Mouse (Mus musculus) CH12.LX (cell line): ENCODE measurements around the gene Kcng4. TPM values are rescaled to one million over a fixed set of nuclear protein-coding genes. Genes with fewer than 3 reads are reported as not detected.

Experiments
- DNase-seq: peaks from one replicate; pipeline ENCODE4 v3.0.0-alpha.2; 2013; ENCODE audit errors: extremely low read depth
- H3K27ac ChIP-seq: 2 replicates; pipeline ENCODE4 v1.5.1; 2012; ENCODE audit warnings: low read depth, mild to moderate bottlenecking, control low read depth, moderate library complexity; ENCODE audit not compliant: insufficient read depth
- H3K27me3 ChIP-seq: replicated peaks from 2 replicates; pipeline ENCODE3; 2012; ENCODE audit warnings: inconsistent platforms
- H3K36me3 ChIP-seq, 2 experiments: replicated peaks in 1 of 2; 2 replicates each; pipeline versions ENCODE3 to v1.6.1; 2012; ENCODE audit warnings: inconsistent platforms in 1 of 2, low read length in 1 of 2, mild to moderate bottlenecking in 1 of 2, mixed read lengths in 1 of 2, moderate library complexity in 1 of 2; ENCODE audit not compliant: control insufficient read depth in 1 of 2, insufficient read depth in 1 of 2
- H3K4me1 ChIP-seq, 2 experiments: 2 replicates each; pipeline ENCODE4 v1.6.1; 2012; ENCODE audit warnings: inconsistent platforms in 1 of 2, moderate library complexity in 1 of 2; ENCODE audit not compliant: insufficient read depth in 2 of 2, control insufficient read depth in 1 of 2
- H3K4me2 ChIP-seq: 2 replicates; pipeline ENCODE4 v1.6.1; 2012; ENCODE audit warnings: low read depth, mild to moderate bottlenecking, control low read depth; ENCODE audit not compliant: poor library complexity, insufficient read depth, severe bottlenecking
- H3K4me3 ChIP-seq, 3 experiments: fragments of 150-350 bp in 1 of 3; sonication (generic) in 1 of 3; replicated peaks in 1 of 3; 2 replicates each; pipeline versions ENCODE3 to v1.5.1; 2011 to 2012; ENCODE audit warnings: low read depth in 2 of 3, low read length in 2 of 3, mild to moderate bottlenecking in 2 of 3, moderate library complexity in 2 of 3, control low read depth in 1 of 3, improper control_type of control experiment in 1 of 3, inconsistent platforms in 1 of 3, mixed read lengths in 1 of 3; ENCODE audit not compliant: poor library complexity in 1 of 3
- H3K79me2 ChIP-seq: replicated peaks from 2 replicates; pipeline ENCODE4 v1.6.1; 2012; ENCODE audit warnings: mild to moderate bottlenecking, moderate library complexity; ENCODE audit not compliant: control insufficient read depth, poor library complexity, insufficient read depth, severe bottlenecking; ENCODE audit errors: extremely low read depth
- H3K9ac ChIP-seq: 2 replicates; pipeline ENCODE4 v1.6.1; 2012; ENCODE audit warnings: low read depth, mild to moderate bottlenecking, control low read depth, moderate library complexity; ENCODE audit not compliant: insufficient read depth
- H3K9me3 ChIP-seq: replicated peaks from 2 replicates; pipeline ENCODE3; 2012; ENCODE audit warnings: low read length, inconsistent platforms, mixed read lengths
- CTCF ChIP-seq, 2 experiments: IDR thresholded peaks in 1 of 2; conservative IDR thresholded peaks in 1 of 2; 2 replicates each; pipeline ENCODE4 v1.5.1; 2011 to 2012; ENCODE audit warnings: low read depth in 2 of 2, low read length in 2 of 2, improper control_type of control experiment in 1 of 2, inconsistent platforms in 1 of 2, mild to moderate bottlenecking in 1 of 2, moderate library complexity in 1 of 2
- E2F4 ChIP-seq: IDR thresholded peaks from 2 replicates; pipeline ENCODE4 v1.6.1; 2011; ENCODE audit warnings: low read depth, low read length, improper control_type of control experiment; ENCODE audit not compliant: insufficient replicate concordance
- KAT2A ChIP-seq: IDR thresholded peaks from 2 replicates; pipeline ENCODE4 v1.6.1; 2012; ENCODE audit warnings: low read length, improper control_type of control experiment, inconsistent platforms; ENCODE audit not compliant: insufficient replicate concordance
- MAX ChIP-seq: IDR thresholded peaks from 2 replicates; pipeline ENCODE4 v1.6.1; 2011; ENCODE audit warnings: low read length, improper control_type of control experiment
- MXI1 ChIP-seq: IDR thresholded peaks from 2 replicates; pipeline ENCODE4 v1.6.1; 2011; ENCODE audit warnings: mild to moderate bottlenecking, low read depth, low read length, improper control_type of control experiment
- MYC ChIP-seq: IDR thresholded peaks from 2 replicates; pipeline ENCODE4 v1.6.1; 2011; ENCODE audit warnings: low read depth, mild to moderate bottlenecking, improper control_type of control experiment, low read length
- POLR2A ChIP-seq: IDR thresholded peaks from 2 replicates; pipeline ENCODE4 v1.6.1; 2011; ENCODE audit warnings: low read depth, mild to moderate bottlenecking, improper control_type of control experiment, low read length
- TBP ChIP-seq: conservative IDR thresholded peaks from 2 replicates; pipeline ENCODE4 v1.6.1; 2011; ENCODE audit warnings: low read depth, low read length, improper control_type of control experiment
- TCF12 ChIP-seq: IDR thresholded peaks from 2 replicates; pipeline ENCODE4 v1.6.1; 2014; ENCODE audit warnings: low read depth, mild to moderate bottlenecking, inconsistent platforms, low read length, improper control_type of control experiment
- USF1 ChIP-seq: IDR thresholded peaks from 2 replicates; pipeline ENCODE4 v1.6.1; 2014; ENCODE audit warnings: low read depth, mild to moderate bottlenecking, inconsistent platforms, low read length, improper control_type of control experiment
- ZC3H11A ChIP-seq: IDR thresholded peaks from 2 replicates; pipeline ENCODE4 v1.6.1; 2012; ENCODE audit warnings: low read depth, mild to moderate bottlenecking, inconsistent platforms, low read length, improper control_type of control experiment
- ZMIZ1 ChIP-seq: IDR thresholded peaks from 2 replicates; pipeline ENCODE4 v1.6.1; 2012; ENCODE audit warnings: low read depth, mild to moderate bottlenecking, inconsistent platforms, low read length, improper control_type of control experiment
- dilution Hi-C: fragments of 300-500 bp; cut with MboI; formaldehyde crosslinking; loops from 2 replicates; pipeline ENCODE4 v1.14.3; 2020; ENCODE audit warnings: low sequenced_read_pairs; ENCODE audit not compliant: extremely low pct_unique_long_range_greater_than_20kb, extremely low pct_ligation_motif_present
- in situ Hi-C: fragments of 300-500 bp; cut with MboI; formaldehyde crosslinking; loops from 3 replicates; pipeline ENCODE4 v1.14.3; 2019; ENCODE audit warnings: low sequenced_read_pairs, low pct_ligation_motif_present, low pct_unique_long_range_greater_than_20kb, mixed read lengths
- polyA plus RNA-seq: library from polyadenylated mRNA; unstranded; fragments of >175 nt; gene quantifications from 2 replicates; pipeline ENCODE4 v1.2.1, GENCODE M21; 2012; ENCODE audit warnings: low read depth; ENCODE audit not compliant: insufficient read length
- total RNA-seq, 2 experiments: library from RNA; depleted of rRNA; stranded (reverse); fragments of 300-350 nt in 1 of 2; fragments of >200 nt in 1 of 2; gene quantifications; 2 replicates each; pipeline ENCODE4 v1.2.3; 2012 to 2014

The Kcng4 gene
- total and polyA plus RNA-seq, 3 experiments: not detected

GRCm38 (mm10) chr8:119673976-119674555 is 38.6 kb upstream of the Kcng4 start:
- Histone ChIP-seq H3K9ac (no peak overlapping the region), H3K27me3 (peaks cover 62% of the 10 kb centered on the region), H3K4me1 (peaks cover 7% of the 10 kb centered on the region in 2 experiments; a peak in 2 of 4 replicates), H3K36me3 (no peaks in the 10 kb centered on the region), H3K27ac (no peak overlapping the region), H3K79me2 (no peaks in the 10 kb centered on the region), H3K4me2 (no peak overlapping the region), H3K9me3 (peaks cover 4% of the 10 kb centered on the region), H3K4me3 (no peak overlapping the region)
- in situ Hi-C loops: no loop called here
- peak in 1 of 2 experiments; percentile 33; a peak in 2 of 4 replicates for TF ChIP-seq CTCF (conservative IDR thresholded peaks at IDR 0.05 in 1 of 2, IDR thresholded peaks at IDR 0.05 in 1 of 2; ENCODE audit: low read depth in 2 of 2, low read length in 2 of 2)
- 0 out of 2 replicates have a peak, but pooled peaks have one; percentile 44 for TF ChIP-seq MYC
- no peak for TF ChIP-seq TCF12
- DNase-seq: peak; percentile 16
- dilution Hi-C loops: no loop called here

GRCm38 (mm10) chr8:119670419-119671091 is 35.1 kb upstream of the Kcng4 start:
- Histone ChIP-seq H3K9ac (no peak overlapping the region), H3K4me2 (no peak overlapping the region), H3K4me3 (no peak overlapping the region), H3K27me3 (peaks cover 80% of the 10 kb centered on the region), H3K36me3 (no peaks in the 10 kb centered on the region), H3K79me2 (no peaks in the 10 kb centered on the region), H3K9me3 (peaks cover 4% of the 10 kb centered on the region), H3K4me1 (peaks cover 3 to 7% of the 10 kb centered on the region in 2 experiments; a peak in 2 of 4 replicates), H3K27ac (no peak overlapping the region)
- dilution Hi-C loops: no loop called here
- no peak for TF ChIP-seq USF1
- no peak for TF ChIP-seq TBP
- TF ChIP-seq ZMIZ1: no peak
- TF ChIP-seq MXI1: no peak
- no peak for TF ChIP-seq MAX
- no peak for TF ChIP-seq POLR2A
- TF ChIP-seq E2F4: no peak
- no peak for TF ChIP-seq MYC
- no peak for TF ChIP-seq KAT2A
- in situ Hi-C loops: no loop called here
- no peak for DNase-seq

- peaks cover 4% of the 10 kb centered on the region for H3K9me3 ChIP-seq
- dilution Hi-C loops (no loop called here), in situ Hi-C loops (no loop called here)
- peak; percentile 43 for DNase-seq
- no peak overlapping the region for H3K27ac ChIP-seq
- H3K79me2 ChIP-seq: no peaks in the 10 kb centered on the region
- TF ChIP-seq CTCF (conservative IDR thresholded peaks at IDR 0.05 in 1 of 2, IDR thresholded peaks at IDR 0.05 in 1 of 2; ENCODE audit: low read depth in 2 of 2, low read length in 2 of 2): peak; percentile 42 to 84
- TF ChIP-seq ZC3H11A: no peak
- H3K4me2 ChIP-seq: no peak overlapping the region
- H3K27me3 ChIP-seq: peaks cover 83% of the 10 kb centered on the region
- H3K36me3 ChIP-seq: no peaks in the 10 kb centered on the region
- H3K9ac ChIP-seq: no peak overlapping the region
- H3K4me1 ChIP-seq: peaks cover 3 to 7% of the 10 kb centered on the region in 2 experiments; a peak in 2 of 4 replicates
- no peak overlapping the region for H3K4me3 ChIP-seq
Observed at GRCm38 (mm10) chr8:119669284-119669683, 33.8 kb upstream of the Kcng4 start.
